Mouse (Mus musculus): ENCODE measurements at regions not wholly inside any gene's neighbourhood (a gene's known extent, or its start where the extent isn't known, plus 50 kb on each side); places are given as distances from the start of the nearest gene placed in this dataset.

GRCm38 (mm10) chr6:107749111-107749736 lies 219.7 kb downstream of the Lrrn1 start:
- TF ChIP-seq POLR2A (IDR thresholded peaks at IDR 0.05; ENCODE audit: low read depth, low read length) (no peak), CTCF (conservative IDR thresholded peaks at IDR 0.05 in 1 of 2, IDR thresholded peaks at IDR 0.05 in 1 of 2; ENCODE audit: low read depth in 2 of 2, low read length in 2 of 2) (no peak), MAFK (IDR thresholded peaks at IDR 0.05; ENCODE audit: insufficient replicate concordance, low read length) (no peak), USF1 (IDR thresholded peaks at IDR 0.05; ENCODE audit: low read depth, low read length) (no peak), UBTF (IDR thresholded peaks at IDR 0.05; ENCODE audit: low read depth, low read length) (no peak), TBP (conservative IDR thresholded peaks at IDR 0.05; ENCODE audit: low read depth, low read length) (no peak), PAX5 (IDR thresholded peaks at IDR 0.05; ENCODE audit: low read length) (no peak), MAZ (IDR thresholded peaks at IDR 0.05; ENCODE audit: low read depth, low read length) (no peak), EP300 (IDR thresholded peaks at IDR 0.05; ENCODE audit: low read length) (no peak), NELFE (IDR thresholded peaks at IDR 0.05; ENCODE audit: low read depth, low read length) (no peak), E2F4 (IDR thresholded peaks at IDR 0.05; ENCODE audit: insufficient replicate concordance, low read depth, low read length) (no peak), RCOR1 (conservative IDR thresholded peaks at IDR 0.05; ENCODE audit: low read depth, low read length) (no peak)
